Comparison of ENCODE assay signal across 8 mouse cellular contexts in the genomic region with DNA sequence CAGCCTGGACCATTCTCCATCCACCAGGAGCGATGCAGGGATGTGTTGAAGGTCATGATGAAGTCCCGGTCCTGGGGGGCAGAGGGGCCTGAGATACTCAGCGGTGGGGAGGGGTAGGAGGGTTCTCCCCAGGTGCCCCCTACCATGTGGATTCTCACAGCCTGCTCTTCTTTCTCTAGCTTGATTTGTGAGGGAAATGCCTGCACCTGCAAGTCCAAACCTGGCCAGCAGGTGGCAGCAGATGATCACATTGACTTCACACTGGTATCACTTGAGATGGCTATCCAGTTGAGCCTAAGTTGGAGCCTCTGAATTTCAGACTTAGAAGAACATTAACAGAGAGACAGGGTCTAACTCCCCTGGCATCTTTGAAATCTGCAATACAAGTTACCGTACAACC. TPM values are rescaled to one million over a fixed set of nuclear protein-coding genes. Genes with fewer than 3 reads are reported as not detected.
DNase-seq lines count a peak whose midpoint lies in the region; ATAC-seq and TF ChIP-seq lines count a peak whose summit lies in the region.
"Had no signal": no experiment of that assay in that cellular context is flagged by ENCODE, and none has a peak within 500 bp of the region (broad histone marks: within the 10 kb centered on the region; RNA-seq: fewer than 3 reads in every experiment).

No protein-coding gene starts in this region.

- whole genome bisulfite sequencing in limb, embryonic 10.5 days = 45% methylated on average over 4 of the region's 4 CpGs
- WGBS in midbrain, postnatal 0 days = 41% methylated on average over 4 of the region's 4 CpGs

- TF ChIP-seq CTCF in gastrocnemius, adult 2 months (IDR thresholded peaks at IDR 0.05) = no peak; the same call in 1 of the 2 replicates
- peak; percentile 97 for TF ChIP-seq CTCF in midbrain, postnatal 0 days (IDR thresholded peaks at IDR 0.05)

- no peaks in the 10 kb centered on the region for H3K9me3 ChIP-seq in limb, embryonic 10.5 days (replicated peaks)
- no peaks in the 10 kb centered on the region for H3K9me3 ChIP-seq in midbrain, postnatal 0 days (ENCODE audit: low read length)
- H3K9me3 ChIP-seq: neural tube, embryonic 13.5 days had no signal

- peaks cover 6% of the 10 kb centered on the region for H3K4me1 ChIP-seq in limb, embryonic 10.5 days
- H3K4me1 ChIP-seq in midbrain, postnatal 0 days (ENCODE audit: insufficient read depth, low read length) = no peaks in the 10 kb centered on the region

- no peak overlapping the region for H3K27ac ChIP-seq in gastrocnemius, adult 2 months
- H3K27ac ChIP-seq in limb, embryonic 10.5 days = no peak overlapping the region
- no peak overlapping the region for H3K27ac ChIP-seq in midbrain, postnatal 0 days (ENCODE audit: low read depth, low read length)
- H3K27ac ChIP-seq: neural tube, embryonic 13.5 days had no signal

- no peak overlapping the region for H3K4me2 ChIP-seq in midbrain, postnatal 0 days (ENCODE audit: low read depth, low read length, poor library complexity, severe bottlenecking)
- H3K4me2 ChIP-seq: neural tube, embryonic 13.5 days had no signal

- intact Hi-C loops in gastrocnemius, adult 2 months (cut with DNase I) = loop anchor here (1.0 kb wide), 1 partner anchor 335 kb away; no protein-coding TSS in a partner anchor

- H3K36me3 ChIP-seq in limb, embryonic 10.5 days = peaks cover 65% of the 10 kb centered on the region
- peaks cover 12% of the 10 kb centered on the region for H3K36me3 ChIP-seq in midbrain, postnatal 0 days (ENCODE audit: insufficient read depth, low read length)

- no peak overlapping the region for H3K9ac ChIP-seq in midbrain, postnatal 0 days (replicated peaks; ENCODE audit: low read length, poor library complexity, severe bottlenecking)
- H3K9ac ChIP-seq: neural tube, embryonic 13.5 days had no signal

- no peak overlapping the region for H3K4me3 ChIP-seq in gastrocnemius, adult 2 months
- no peak overlapping the region for H3K4me3 ChIP-seq in limb, embryonic 10.5 days
- no peak overlapping the region for H3K4me3 ChIP-seq in midbrain, postnatal 0 days (ENCODE audit: low read depth, low read length)
- H3K4me3 ChIP-seq: neural tube, embryonic 13.5 days had no signal

- H3K27me3 ChIP-seq in limb, embryonic 10.5 days (ENCODE audit: low read depth, poor library complexity, severe bottlenecking) = no peaks in the 10 kb centered on the region
- no peaks in the 10 kb centered on the region for H3K27me3 ChIP-seq in midbrain, postnatal 0 days (ENCODE audit: insufficient read depth, low read length)
- H3K27me3 ChIP-seq: neural tube, embryonic 13.5 days had no signal

- peak; percentile 65 for ATAC-seq in common myeloid progenitor, adult 5-6 weeks (replicated peaks; ENCODE audit: low read depth, poor library complexity, severe bottlenecking)
- ATAC-seq in midbrain, postnatal 0 days (ENCODE audit: low FRiP score) = 0 out of 2 replicates have a peak, but pooled peaks have one; percentile 7

- DNase-seq in adrenal gland, adult 2 months = peak; percentile 83
- DNase-seq in gastrocnemius, adult 2 months = peak; percentile 87
- peak; percentile 93 for DNase-seq in kidney, adult 18-20 months
- DNase-seq in limb, embryonic 10.5 days (ENCODE audit: low spot score) = peak; percentile 93
- DNase-seq in midbrain, postnatal 0 days (ENCODE audit: low spot score) = peak; percentile 87
- DNase-seq in spleen, postnatal 10 days (ENCODE audit: low spot score in 2 of 2) = peak; percentile 89

RNA-seq across cellular contexts. Expression of a gene that starts 40.0 kb away (rescaled TPM):
- 10 to 100 TPM in 1 of 2 experiments, 1 to 10 TPM in 1; 4.4 to 15.1 TPM for total RNA-seq in adrenal gland, adult 2 months (2021)
- polyA plus RNA-seq in adrenal gland, adult 2 months (2012; rRNA removed) = 24.3 and 24.6 TPM in 2 replicates
- 1.6 TPM in 1 of 2 replicates, not detected in the other for total RNA-seq in common myeloid progenitor, adult 5-6 weeks (2017)
- 10 to 100 TPM; 11.5 to 17.9 TPM for total RNA-seq in gastrocnemius, adult 2 months (2021)
- 4.4 and 4.8 TPM in 2 replicates for polyA plus RNA-seq in limb, embryonic 10.5 days (2016; fragmentation: Nextera tagmentation; extraction: Ambion mirVana)
- 245 and 267 TPM in 2 replicates for total RNA-seq in midbrain, postnatal 0 days (2014; rRNA removed)
- polyA plus RNA-seq in midbrain, postnatal 0 days (2015; fragmentation: Nextera tagmentation; extraction: Ambion mirVana) = 8.2 and 10.2 TPM in 2 replicates

Comparison
In these comparisons a context has a peak if more than half of its experiments do, and no peak if none do; other contexts are left out.
1. RNA of a gene that starts 40.0 kb away (total RNA-seq): 245 to 267 TPM in midbrain, postnatal 0 days; 11.5 to 17.9 TPM in gastrocnemius, adult 2 months, 4.4 to 15.1 TPM in adrenal gland, adult 2 months and 1.6 TPM in common myeloid progenitor, adult 5-6 weeks; every median in the first group is over 10 times any median in the second.
2. Peak in every context shown above with its lines, with median percentiles within 50 percentile points of each other: DNase-seq.